Mouse (Mus musculus): ENCODE data around the gene Ccdc57.
"Not testable (repeated sequence)": the region's sequence is repeated elsewhere in the genome, so short reads cannot be mapped to it uniquely, and the experiment has no call there.

Ccdc57 gene

GRCm38 (mm10) chr11:120820546-120820945, 112.1 kb downstream of the Ccdc57 start:
- no peak for DNase-seq

- DNase-seq, result no peak
These were observed 113.1 kb downstream of the Ccdc57 start for GRCm38 (mm10) chr11:120819556-120819955.

- DNase-seq, result no peak
These were observed 114.4 kb downstream of the Ccdc57 start for GRCm38 (mm10) chr11:120818251-120818650.

GRCm38 (mm10) chr11:120817358-120817757, 115.3 kb downstream of the Ccdc57 start:
- no peak for DNase-seq

GRCm38 (mm10) chr11:120812068-120812467, 120.6 kb downstream of the Ccdc57 start:
- DNase-seq, result no peak

- DNase-seq, result no peak
These were observed 124.7 kb downstream of the Ccdc57 start for GRCm38 (mm10) chr11:120808010-120808409.

- DNase-seq, result no peak
These were observed 127.0 kb downstream of the Ccdc57 start for GRCm38 (mm10) chr11:120805375-120806298.

- DNase-seq, result no peak
These were observed 127.9 kb downstream of the Ccdc57 start for GRCm38 (mm10) chr11:120804769-120805168.

- no peak for DNase-seq
These were observed 128.4 kb downstream of the Ccdc57 start for GRCm38 (mm10) chr11:120804274-120804673.

- peak; percentile 94 for DNase-seq
These were observed 132.4 kb downstream of the Ccdc57 start for GRCm38 (mm10) chr11:120800061-120800904.

GRCm38 (mm10) chr11:120799316-120799890, 133.3 kb downstream of the Ccdc57 start:
- DNase-seq, result peak; percentile 43

- no peak for DNase-seq
These were observed 134.4 kb downstream of the Ccdc57 start for GRCm38 (mm10) chr11:120798244-120798643.

GRCm38 (mm10) chr11:120796614-120796946, 136.1 kb downstream of the Ccdc57 start:
- no peak for DNase-seq

- peak; percentile 98 for DNase-seq
These were observed 136.7 kb downstream of the Ccdc57 start, which contains the start of gene Dus1l for GRCm38 (mm10) chr11:120795756-120796613. Dus1l (minus strand) TSS chr11:120796403.

GRCm38 (mm10) chr11:120792652-120793051, 140.0 kb downstream of the Ccdc57 start:
- no peak for DNase-seq

- no peak for DNase-seq
These were observed 142.9 kb downstream of the Ccdc57 start for GRCm38 (mm10) chr11:120789810-120790209.

GRCm38 (mm10) chr11:120789355-120789754, 143.3 kb downstream of the Ccdc57 start:
- DNase-seq, result no peak

GRCm38 (mm10) chr11:120788460-120788859, 144.2 kb downstream of the Ccdc57 start:
- DNase-seq, result not testable (repeated sequence)

- no peak for DNase-seq
These were observed 147.5 kb downstream of the Ccdc57 start for GRCm38 (mm10) chr11:120785145-120785544.

GRCm38 (mm10) chr11:120784064-120784791, 148.4 kb downstream of the Ccdc57 start, which contains the start of the genes Rfng and Gps1:
Rfng (minus strand) TSS chr11:120784207.
Gps1 (plus strand) TSS chr11:120784272.
- DNase-seq, result peak; percentile 84

GRCm38 (mm10) chr11:120783426-120784063, 149.1 kb downstream of the Ccdc57 start:
- DNase-seq, result no peak

Measured in lung, postnatal 14 days (tissue).